Mouse (Mus musculus) heart, postnatal 0 days (tissue): Measurements from ENCODE around the gene Zfp422. TPM values are rescaled to one million over a fixed set of nuclear protein-coding genes. Genes with fewer than 3 reads are reported as not detected.

ENCODE experiments used
- ATAC-seq: fragments of 200-750 bp; cut with Nextera tagmentation; 2 replicates; pipeline ENCODE4 v1.8.0; 2017; ENCODE audit warnings: low read depth, moderate number of reproducible peaks, moderate library complexity; ENCODE audit not compliant: insufficient read depth
- DNase-seq: peaks from one replicate; pipeline ENCODE4 v3.0.0-alpha.2; 2016; ENCODE audit warnings: low spot score
- H3K27ac ChIP-seq: fragments of 300-500 bp; sonication (generic); 2 replicates; pipeline ENCODE4 v1.5.1; 2014; ENCODE audit warnings: low read depth, mild to moderate bottlenecking
- H3K27me3 ChIP-seq: fragments of 300-500 bp; sonication (generic); 2 replicates; pipeline ENCODE4 v1.6.1; 2014; ENCODE audit warnings: low read length, mixed read lengths; ENCODE audit not compliant: control insufficient read depth, insufficient read depth
- H3K36me3 ChIP-seq: fragments of 300-500 bp; sonication (generic); replicated peaks from 2 replicates; pipeline ENCODE4 v1.6.1; 2014; ENCODE audit warnings: low read length, mixed read lengths; ENCODE audit not compliant: control insufficient read depth, insufficient read depth
- H3K4me1 ChIP-seq: fragments of 300-500 bp; sonication (generic); 2 replicates; pipeline ENCODE4 v1.6.1; 2014; ENCODE audit warnings: antibody characterized with exemption; ENCODE audit not compliant: control insufficient read depth, insufficient read depth
- H3K4me2 ChIP-seq: fragments of 300-500 bp; sonication (generic); 2 replicates; pipeline ENCODE4 v1.6.1; 2014; ENCODE audit warnings: low read depth, mild to moderate bottlenecking, low read length, moderate library complexity
- H3K4me3 ChIP-seq: fragments of 300-500 bp; sonication (generic); 2 replicates; pipeline ENCODE4 v1.5.1; 2014; ENCODE audit warnings: low read depth, low read length
- H3K9ac ChIP-seq: fragments of 300-500 bp; sonication (generic); replicated peaks from 2 replicates; pipeline ENCODE4 v1.6.1; 2014; ENCODE audit warnings: low read depth, low read length, mixed read lengths
- H3K9me3 ChIP-seq: fragments of 300-500 bp; sonication (generic); replicated peaks from 2 replicates; pipeline ENCODE4 v1.6.1; 2016; ENCODE audit warnings: low read length; ENCODE audit not compliant: control insufficient read depth
- CTCF ChIP-seq: IDR thresholded peaks from 2 replicates; pipeline ENCODE4 v1.5.1; 2016; ENCODE audit warnings: antibody characterized with exemption, control low read depth, low read depth
- EP300 ChIP-seq: IDR thresholded peaks from 2 replicates; pipeline ENCODE4 v1.6.1; 2016; ENCODE audit warnings: antibody characterized with exemption, low read depth
- WGBS: fragments of 180-500 bp; shearing (Covaris S2); extraction: QIAGEN DNeasy Blood & Tissue Kit; methylation state at CpG from one replicate; pipeline ENCODE4 v1.1.7; 2014; 5-methylcytosine and 5-hydroxymethylcytosine counted together
- polyA plus RNA-seq: library from polyadenylated mRNA; unstranded; fragments of >200 nt; fragmentation: Nextera tagmentation; extraction: Ambion mirVana; gene quantifications from 2 replicates; pipeline ENCODE4 v1.2.1, GENCODE M21; 2015
- total RNA-seq: library from RNA; depleted of rRNA; stranded (reverse); fragments of >200 nt; gene quantifications from 2 replicates; pipeline ENCODE4 v1.2.3, GENCODE M21; 2014; ENCODE audit warnings: low replicate concordance

Gene Zfp422
- total and polyA plus RNA-seq, 2 experiments from 2014 or later: 29.1 to 50.7 TPM

DNA sequence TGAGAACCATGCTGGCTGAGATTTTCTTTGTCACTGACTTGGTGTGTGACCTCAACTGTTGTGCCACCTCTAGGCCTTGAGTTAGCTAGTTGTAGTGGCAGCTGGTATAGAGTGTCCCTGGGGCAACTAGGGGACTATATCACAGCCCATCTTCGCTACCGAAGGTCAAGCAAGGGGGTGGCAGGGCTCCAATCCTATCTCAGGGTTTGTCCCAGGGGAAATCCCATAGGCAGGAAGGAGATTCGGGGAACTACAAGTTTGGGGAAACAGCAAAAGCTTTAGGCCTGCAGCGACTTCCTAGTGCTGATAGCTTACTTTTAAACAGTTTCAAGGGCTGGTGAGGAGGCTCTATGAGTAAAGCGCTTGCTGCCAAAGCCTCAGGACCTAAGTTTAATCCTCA is 43.5 kb upstream of the Zfp422 start:
- no peak overlapping the region for H3K4me2 ChIP-seq

DNA sequence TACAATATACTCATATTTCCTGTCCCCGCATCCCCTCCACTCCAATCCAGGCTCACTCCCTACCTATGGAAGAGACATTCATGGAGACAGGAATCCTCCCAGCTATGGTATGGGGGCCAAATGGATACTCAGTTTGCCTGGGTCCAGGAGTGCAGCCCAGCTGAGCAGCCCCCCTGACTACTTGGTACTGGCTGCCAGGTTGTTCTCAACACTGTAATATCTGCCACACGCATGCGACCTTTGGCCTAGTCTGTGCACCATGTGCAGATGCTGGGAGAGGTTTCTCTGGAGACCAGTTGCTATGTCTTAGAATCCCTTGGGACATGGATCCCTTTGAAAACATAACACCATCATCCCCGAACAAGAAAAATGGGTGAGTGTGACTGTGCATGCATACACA is 43.0 kb upstream of the Zfp422 start:
- DNase-seq (no peak), ATAC-seq (no peak)
- Histone ChIP-seq H3K4me1 (peaks cover 31% of the 10 kb centered on the region; the same call in 1 of the 2 replicates), H3K4me3 (no peak overlapping the region), H3K9ac (no peak overlapping the region), H3K36me3 (no peaks in the 10 kb centered on the region), H3K27me3 (no peaks in the 10 kb centered on the region), H3K27ac (no peak overlapping the region), H3K4me2 (no peak overlapping the region), H3K9me3 (no peaks in the 10 kb centered on the region)
- TF ChIP-seq CTCF: no peak
- WGBS: 88% methylated on average over 4 of the region's 4 CpGs

More for the DNA sequence above, 43.5 kb upstream of the Zfp422 start:
- peaks cover 32% of the 10 kb centered on the region; the same call in 1 of the 2 replicates for H3K4me1 ChIP-seq
- DNase-seq (no peak), ATAC-seq (no peak)
- TF ChIP-seq CTCF: no peak
- TF ChIP-seq EP300: no peak
- no peaks in the 10 kb centered on the region for H3K27me3 ChIP-seq
- no peak overlapping the region for H3K27ac ChIP-seq
- H3K36me3 ChIP-seq: no peaks in the 10 kb centered on the region
- WGBS: 72% methylated on average over 5 of the region's 5 CpGs
- no peak overlapping the region for H3K9ac ChIP-seq
- no peak overlapping the region for H3K4me3 ChIP-seq
- H3K9me3 ChIP-seq: no peaks in the 10 kb centered on the region

DNA sequence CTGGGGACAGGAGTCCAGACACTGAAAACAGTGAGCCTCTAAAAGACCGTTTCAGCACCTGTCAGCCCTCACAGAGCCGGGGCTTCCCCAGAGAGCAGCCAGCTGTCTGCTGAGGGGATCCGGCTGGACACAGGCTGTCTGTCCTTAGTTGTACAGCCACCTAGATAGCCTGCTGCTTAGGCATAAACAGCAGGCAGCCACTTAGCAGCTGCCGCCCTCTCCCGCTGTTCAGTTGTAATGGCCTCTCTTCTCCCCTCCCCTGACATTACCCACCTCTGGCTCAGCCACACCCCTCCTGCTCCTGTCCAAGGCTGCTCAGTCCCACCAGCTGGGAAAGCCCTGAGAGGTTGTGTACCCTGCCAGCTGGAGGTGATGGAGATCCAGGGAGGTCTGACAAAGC is 42.2 kb upstream of the Zfp422 start:
- WGBS: 15% methylated on average over 5 of the region's 5 CpGs
- Histone ChIP-seq H3K4me3 (no peak overlapping the region), H3K4me2 (no peak overlapping the region), H3K9ac (no peak overlapping the region), H3K27ac (no peak overlapping the region), H3K27me3 (no peaks in the 10 kb centered on the region), H3K4me1 (peaks cover 28% of the 10 kb centered on the region; the same call in 1 of the 2 replicates), H3K9me3 (no peaks in the 10 kb centered on the region), H3K36me3 (no peaks in the 10 kb centered on the region)
- peak; percentile 49 for ATAC-seq
- peak; percentile 13; the same call in 1 of the 2 replicates for TF ChIP-seq CTCF
- TF ChIP-seq EP300: no peak
- peak; percentile 55 for DNase-seq

DNA sequence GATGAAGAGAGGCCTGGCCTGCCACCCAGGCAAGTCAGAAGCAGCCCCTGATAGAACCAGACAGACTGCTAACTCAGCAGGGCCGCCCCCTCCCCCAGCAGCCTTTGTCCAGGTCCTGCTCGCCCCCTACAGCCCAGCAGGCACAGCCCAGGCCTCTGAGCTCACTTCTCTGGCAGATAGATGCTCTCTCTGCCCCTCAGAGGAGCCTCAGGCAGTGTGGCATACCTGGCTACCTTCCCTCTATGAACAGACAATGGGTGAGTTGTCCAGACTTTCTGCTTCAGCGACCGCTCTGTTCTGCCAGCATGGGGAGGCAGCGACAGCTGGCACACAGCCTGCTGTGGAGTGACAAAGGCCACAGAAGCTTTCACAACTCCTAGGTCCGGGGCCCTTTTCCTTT is 41.3 kb upstream of the Zfp422 start:
- ATAC-seq: no peak
- DNase-seq: no peak

DNA sequence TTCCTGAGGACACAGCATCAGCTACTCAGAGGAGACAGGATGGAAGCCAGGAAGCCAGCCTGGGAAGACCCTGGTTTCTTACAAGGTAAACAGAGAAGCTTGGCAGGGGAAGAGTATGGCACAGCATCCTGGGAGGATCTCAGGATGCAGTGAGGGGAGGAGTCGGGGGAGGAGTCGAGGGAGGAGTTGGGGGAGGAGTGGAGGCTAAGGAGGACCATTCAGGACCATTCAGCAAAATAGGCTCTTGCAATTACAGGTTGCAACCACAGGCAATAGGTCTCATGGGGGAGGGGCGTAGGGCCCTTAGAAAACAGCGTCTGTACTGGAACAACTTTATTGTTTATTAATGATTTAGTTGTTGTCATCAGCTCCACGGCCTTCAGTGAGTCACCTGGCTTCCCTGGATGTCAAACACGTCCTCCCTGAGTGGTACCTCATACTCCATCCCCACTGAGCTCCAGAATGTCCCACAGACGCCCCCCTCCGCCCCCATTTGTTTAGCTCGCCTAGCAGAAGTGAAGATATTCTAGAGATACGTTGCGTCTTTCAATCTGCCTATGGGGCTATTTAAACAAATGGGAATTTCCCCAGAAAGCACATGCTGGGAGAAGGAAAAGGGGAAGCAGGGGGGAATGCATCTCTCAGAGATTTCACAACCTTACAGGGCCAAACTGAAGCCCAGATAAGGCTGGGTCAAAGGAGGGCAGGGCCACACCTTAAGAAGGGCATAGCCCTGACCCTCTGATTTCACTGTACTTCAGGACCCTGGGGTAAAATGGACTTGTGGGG is 40.1 kb upstream of the Zfp422 start:
- no peaks in the 10 kb centered on the region for H3K27me3 ChIP-seq
- 47% methylated on average over 11 of the region's 11 CpGs for WGBS
- no peaks in the 10 kb centered on the region for H3K36me3 ChIP-seq
- no peak overlapping the region for H3K9ac ChIP-seq
- H3K27ac ChIP-seq: no peak overlapping the region
- no peaks in the 10 kb centered on the region for H3K9me3 ChIP-seq
- H3K4me2 ChIP-seq: no peak overlapping the region
- H3K4me3 ChIP-seq: no peak overlapping the region
- no peak for TF ChIP-seq EP300
- H3K4me1 ChIP-seq: peaks cover 34% of the 10 kb centered on the region
- ATAC-seq: no peak
- DNase-seq: no peak

More for the DNA sequence above, 41.3 kb upstream of the Zfp422 start:
- no peak overlapping the region for H3K9ac ChIP-seq
- H3K4me2 ChIP-seq: no peak overlapping the region
- no peak overlapping the region for H3K27ac ChIP-seq
- no peaks in the 10 kb centered on the region for H3K9me3 ChIP-seq
- no peak overlapping the region for H3K4me3 ChIP-seq
- peaks cover 34% of the 10 kb centered on the region for H3K4me1 ChIP-seq
- H3K27me3 ChIP-seq: no peaks in the 10 kb centered on the region
- no peak for TF ChIP-seq CTCF
- TF ChIP-seq EP300: no peak
- WGBS: 47% methylated on average over 6 of the region's 6 CpGs
- no peaks in the 10 kb centered on the region for H3K36me3 ChIP-seq

DNA sequence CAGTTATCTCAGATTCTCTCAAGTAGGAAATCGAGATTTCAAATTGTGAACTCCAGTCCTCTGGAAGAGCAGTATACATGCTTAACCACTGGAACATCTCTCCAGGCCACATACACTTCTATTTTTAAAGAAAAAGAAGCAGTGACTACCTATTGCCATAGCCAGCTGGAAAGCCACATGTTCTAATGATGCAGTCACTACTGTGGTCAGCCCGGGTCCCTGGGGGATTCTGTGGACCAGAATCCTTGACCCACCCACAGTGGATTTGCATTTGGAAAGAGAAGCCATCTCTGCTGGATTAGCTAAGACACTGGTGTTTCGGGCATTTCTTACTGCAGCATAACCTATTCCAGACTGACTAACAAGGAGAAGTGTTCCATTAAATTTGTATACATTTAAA is 38.6 kb upstream of the Zfp422 start:
- Histone ChIP-seq H3K4me1 (peaks cover 23% of the 10 kb centered on the region), H3K4me3 (no peak overlapping the region), H3K36me3 (no peaks in the 10 kb centered on the region), H3K27ac (no peak overlapping the region), H3K9ac (no peak overlapping the region), H3K9me3 (no peaks in the 10 kb centered on the region), H3K4me2 (no peak overlapping the region), H3K27me3 (no peaks in the 10 kb centered on the region)
- 74% methylated on average over 3 of the region's 3 CpGs for WGBS
- no peak for DNase-seq
- TF ChIP-seq CTCF: no peak
- no peak for TF ChIP-seq EP300
- ATAC-seq: no peak
